Mouse (Mus musculus): Measurements from ENCODE around the gene Kcnc1. TPM values are rescaled to one million over a fixed set of nuclear protein-coding genes. Genes with fewer than 3 reads are reported as not detected.

Kcnc1 gene
- total and polyA plus RNA-seq, 2 experiments from 2014 or later, result not detected

DNA sequence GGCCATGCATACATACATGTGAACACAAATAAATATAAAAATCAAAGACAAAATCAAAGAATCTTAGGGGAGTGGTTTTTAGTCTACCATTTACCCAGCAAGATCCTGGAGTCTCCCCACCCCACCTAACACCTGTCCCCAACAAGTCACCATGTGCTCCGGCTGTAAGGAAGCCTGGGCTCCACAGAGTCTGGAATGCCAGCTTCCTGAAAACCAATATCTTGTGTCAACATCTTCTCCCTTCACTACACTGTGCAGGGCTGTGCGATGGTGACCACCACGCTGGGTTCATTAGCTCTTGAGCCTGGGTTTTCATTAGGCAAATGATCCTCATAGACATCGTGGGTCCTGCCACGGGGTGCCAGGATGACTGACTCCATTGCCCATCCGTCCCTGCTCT is 87.9 kb downstream of the Kcnc1 start:
- H3K36me3 ChIP-seq (replicated peaks; ENCODE audit: control insufficient read depth, insufficient read depth, low read length), result no peaks in the 10 kb centered on the region
- TF ChIP-seq EP300 (IDR thresholded peaks at IDR 0.05; ENCODE audit: low read depth) (no peak), CTCF (IDR thresholded peaks at IDR 0.05; ENCODE audit: low read depth) (no peak)
- peaks cover 25% of the 10 kb centered on the region for H3K4me1 ChIP-seq (ENCODE audit: control insufficient read depth, insufficient read depth)
- H3K9me3 ChIP-seq (replicated peaks; ENCODE audit: control insufficient read depth, low read length), result no peaks in the 10 kb centered on the region
- WGBS, result 80% methylated on average over 6 of the region's 6 CpGs
- ATAC-seq (ENCODE audit: insufficient read depth, low read depth), result no peak
- no peak overlapping the region for H3K9ac ChIP-seq (replicated peaks; ENCODE audit: low read depth, low read length)
- no peak overlapping the region for H3K27ac ChIP-seq (ENCODE audit: low read depth)
- H3K4me3 ChIP-seq (ENCODE audit: low read depth, low read length), result no peak overlapping the region
- no peak for DNase-seq (ENCODE audit: low spot score)
- no peak overlapping the region for H3K4me2 ChIP-seq (ENCODE audit: low read depth, low read length)
- no peaks in the 10 kb centered on the region for H3K27me3 ChIP-seq (ENCODE audit: control insufficient read depth, insufficient read depth, low read length)

DNA sequence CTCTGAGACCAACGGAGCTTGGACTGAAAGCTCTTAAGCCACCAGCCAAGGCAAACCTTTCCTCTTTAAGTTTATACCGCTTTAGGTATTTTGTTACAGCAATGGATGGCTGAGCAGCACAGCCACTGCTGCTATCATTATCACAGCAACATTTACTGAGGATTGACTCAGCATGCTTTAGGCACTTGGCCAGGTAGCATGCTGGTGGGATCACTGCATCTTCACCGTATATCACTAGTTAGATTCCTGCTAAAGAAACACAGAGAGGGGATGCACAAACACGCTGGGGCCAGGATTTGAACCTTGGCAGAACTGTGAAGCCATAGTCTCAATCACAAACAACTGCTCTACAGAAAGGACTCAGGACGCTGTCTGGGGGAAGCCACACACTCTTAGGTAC is 90.5 kb downstream of the Kcnc1 start:
- 81% methylated on average over 5 of the region's 5 CpGs for WGBS
- H3K4me1 ChIP-seq (ENCODE audit: control insufficient read depth, insufficient read depth), result peaks cover 14% of the 10 kb centered on the region
- H3K27me3 ChIP-seq (ENCODE audit: control insufficient read depth, insufficient read depth, low read length), result no peaks in the 10 kb centered on the region
- no peak overlapping the region for H3K4me3 ChIP-seq (ENCODE audit: low read depth, low read length)
- no peak overlapping the region for H3K9ac ChIP-seq (replicated peaks; ENCODE audit: low read depth, low read length)
- H3K9me3 ChIP-seq (replicated peaks; ENCODE audit: control insufficient read depth, low read length), result no peaks in the 10 kb centered on the region
- no peaks in the 10 kb centered on the region for H3K36me3 ChIP-seq (replicated peaks; ENCODE audit: control insufficient read depth, insufficient read depth, low read length)
- no peak overlapping the region for H3K27ac ChIP-seq (ENCODE audit: low read depth)
- TF ChIP-seq EP300 (IDR thresholded peaks at IDR 0.05; ENCODE audit: low read depth), result no peak
- no peak for TF ChIP-seq CTCF (IDR thresholded peaks at IDR 0.05; ENCODE audit: low read depth)
- no peak overlapping the region for H3K4me2 ChIP-seq (ENCODE audit: low read depth, low read length)
- ATAC-seq (ENCODE audit: insufficient read depth, low read depth) (no peak), DNase-seq (ENCODE audit: low spot score) (no peak)

DNA sequence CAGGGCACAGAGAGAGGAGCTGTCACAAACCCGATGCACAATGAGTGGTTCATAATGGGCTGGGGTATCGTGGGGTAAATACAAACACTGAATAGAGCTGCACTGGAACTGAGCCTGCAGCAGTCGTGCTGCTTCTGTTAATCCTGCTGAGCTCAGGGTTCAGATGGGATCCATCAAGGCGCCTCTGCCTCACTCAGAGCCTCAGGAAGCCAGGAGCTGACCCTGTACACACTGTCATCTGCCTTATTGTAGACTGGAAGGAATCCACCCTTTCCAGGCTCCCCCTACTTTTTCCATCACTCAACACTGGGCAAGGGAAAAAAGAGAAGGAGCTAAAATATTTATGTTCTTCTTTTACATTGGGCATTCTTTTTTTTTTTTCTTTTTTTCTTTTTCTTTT is 91.1 kb downstream of the Kcnc1 start:
- TF ChIP-seq CTCF (IDR thresholded peaks at IDR 0.05; ENCODE audit: low read depth) (no peak), EP300 (IDR thresholded peaks at IDR 0.05; ENCODE audit: low read depth) (no peak)
- Histone ChIP-seq H3K36me3 (replicated peaks; ENCODE audit: control insufficient read depth, insufficient read depth, low read length) (no peaks in the 10 kb centered on the region), H3K4me3 (ENCODE audit: low read depth, low read length) (no peak overlapping the region), H3K4me2 (ENCODE audit: low read depth, low read length) (no peak overlapping the region), H3K27me3 (ENCODE audit: control insufficient read depth, insufficient read depth, low read length) (no peaks in the 10 kb centered on the region), H3K4me1 (ENCODE audit: control insufficient read depth, insufficient read depth) (peaks cover 8% of the 10 kb centered on the region), H3K9ac (replicated peaks; ENCODE audit: low read depth, low read length) (no peak overlapping the region), H3K27ac (ENCODE audit: low read depth) (no peak overlapping the region), H3K9me3 (replicated peaks; ENCODE audit: control insufficient read depth, low read length) (no peaks in the 10 kb centered on the region)
- 52% methylated on average over 4 of the region's 4 CpGs for WGBS
- no peak for DNase-seq (ENCODE audit: low spot score)
- no peak for ATAC-seq (ENCODE audit: insufficient read depth, low read depth)

Other genes with a start within 250 kb of the Kcnc1 start
- gene Abcc8, start 216.5 kb upstream of the Kcnc1 start, total RNA-seq (2014; rRNA removed; ENCODE audit: low replicate concordance), result 46.7 and 54.9 TPM in 2 replicates
- gene Abcc8, start 216.5 kb upstream of the Kcnc1 start, polyA plus RNA-seq (2015; fragmentation: Nextera tagmentation; extraction: Ambion mirVana), result 28.1 and 29.6 TPM in 2 replicates
- 1.3 and 5.5 TPM in 2 replicates for gene Ush1c, start 158.0 kb upstream of the Kcnc1 start, total RNA-seq (2014; rRNA removed; ENCODE audit: low replicate concordance)
- gene Ush1c, start 158.0 kb upstream of the Kcnc1 start, polyA plus RNA-seq (2015; fragmentation: Nextera tagmentation; extraction: Ambion mirVana), result 1.9 and 2.7 TPM in 2 replicates
- not detected in 2 replicates for gene Otog, start 155.5 kb upstream of the Kcnc1 start, total RNA-seq (2014; rRNA removed; ENCODE audit: low replicate concordance)
- gene Otog, start 155.5 kb upstream of the Kcnc1 start, polyA plus RNA-seq (2015; fragmentation: Nextera tagmentation; extraction: Ambion mirVana), result not detected in 2 replicates
- gene Myod1, start 20.0 kb upstream of the Kcnc1 start, total RNA-seq (2014; rRNA removed; ENCODE audit: low replicate concordance), result not detected in 2 replicates
- not detected in 2 replicates for gene Myod1, start 20.0 kb upstream of the Kcnc1 start, polyA plus RNA-seq (2015; fragmentation: Nextera tagmentation; extraction: Ambion mirVana)
- 7.9 and 9.8 TPM in 2 replicates for gene Sergef, start 243.3 kb downstream of the Kcnc1 start, total RNA-seq (2014; rRNA removed; ENCODE audit: low replicate concordance)
- 7.5 and 7.7 TPM in 2 replicates for gene Sergef, start 243.3 kb downstream of the Kcnc1 start, polyA plus RNA-seq (2015; fragmentation: Nextera tagmentation; extraction: Ambion mirVana)